Mouse (Mus musculus) bone marrow macrophage, adult 2 months (primary cell): ENCODE results near the gene Hip1r. TPM values are rescaled to one million over a fixed set of nuclear protein-coding genes. Genes with fewer than 3 reads are reported as not detected.

ENCODE experiments used
- H3K27ac ChIP-seq: 2 replicates; pipeline ENCODE4 v1.5.1; 2012; ENCODE audit warnings: low read depth, low read length; ENCODE audit not compliant: insufficient read depth
- H3K4me1 ChIP-seq: 2 replicates; pipeline ENCODE4 v1.6.1; 2012; ENCODE audit warnings: low read length; ENCODE audit not compliant: control insufficient read depth, insufficient read depth
- H3K4me3 ChIP-seq: 2 replicates; pipeline ENCODE4 v1.5.1; 2012; ENCODE audit warnings: mild to moderate bottlenecking, low read length, moderate library complexity; ENCODE audit not compliant: insufficient read depth
- CTCF ChIP-seq: IDR thresholded peaks from 2 replicates; pipeline ENCODE4 v1.5.1; 2012; ENCODE audit warnings: low read depth, mild to moderate bottlenecking, low read length, moderate library complexity
- POLR2A ChIP-seq: IDR thresholded peaks from 2 replicates; pipeline ENCODE4 v1.6.1; 2012; ENCODE audit warnings: mild to moderate bottlenecking, low read depth, low read length, borderline replicate concordance
- polyA plus RNA-seq: library from polyadenylated mRNA; stranded (reverse); fragments of >200 nt; gene quantifications from 2 replicates; pipeline ENCODE4 v1.2.4, GENCODE M21; 2012; ENCODE audit not compliant: missing spikeins, insufficient read depth, insufficient read length

Gene Hip1r
- polyA plus RNA-seq, 1 experiment, result 0.51 TPM

DNA sequence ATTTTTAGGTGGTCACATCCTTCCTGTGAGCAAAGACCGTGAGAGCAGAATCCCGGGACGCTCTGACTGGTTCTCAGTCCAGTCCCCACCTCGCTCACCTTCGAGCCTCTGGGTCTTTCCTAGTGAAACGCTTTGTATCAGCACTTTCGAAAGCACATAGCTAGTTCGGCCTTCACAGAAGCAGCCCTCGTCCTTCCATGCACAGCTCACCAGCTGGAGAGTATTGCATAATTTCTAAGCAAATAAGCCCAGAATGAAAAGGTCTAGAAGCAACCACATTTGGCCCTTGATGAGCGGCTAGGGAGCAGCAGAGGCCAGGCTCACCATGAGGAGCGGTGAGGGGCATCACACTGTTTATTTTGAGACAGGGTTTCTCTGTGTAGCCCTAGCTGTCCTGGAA, 47.7 kb downstream of the Hip1r start:
- Histone ChIP-seq H3K27ac (peak overlapping the region; percentile 64), H3K4me1 (peaks cover 87% of the 10 kb centered on the region), H3K4me3 (no peak overlapping the region)
- TF ChIP-seq CTCF (no peak), POLR2A (no peak)

- TF ChIP-seq CTCF, result no peak
- TF ChIP-seq POLR2A, result no peak
- H3K4me3 ChIP-seq, result no peak overlapping the region
- H3K27ac ChIP-seq, result peak overlapping the region; percentile 64
- peaks cover 87% of the 10 kb centered on the region for H3K4me1 ChIP-seq
Observed at GRCm38 (mm10) chr5:124021701-124022100, 48.3 kb downstream of the Hip1r start.

DNA sequence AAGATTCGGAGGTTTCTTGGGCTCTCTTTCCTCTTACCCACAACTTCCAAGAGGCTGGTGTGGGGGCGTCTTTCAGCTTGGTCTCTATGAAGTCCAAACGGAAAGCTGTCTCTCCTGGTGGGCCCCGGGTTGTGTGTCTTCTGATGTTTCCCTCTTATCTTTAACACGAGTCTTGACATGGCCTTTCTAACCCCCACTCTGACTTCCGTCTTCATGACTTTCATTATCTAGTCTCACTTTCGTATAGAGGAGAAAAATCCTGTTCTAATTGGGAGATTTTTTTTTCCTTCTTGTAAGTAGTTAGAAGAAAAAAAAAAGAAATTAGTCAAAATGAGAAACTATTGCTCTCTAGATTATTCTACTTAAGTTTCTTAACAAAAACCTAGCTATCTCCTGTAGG, 48.9 kb downstream of the Hip1r start:
- H3K27ac ChIP-seq, result peak overlapping the region; percentile 31
- H3K4me1 ChIP-seq, result peaks cover 87% of the 10 kb centered on the region
- TF ChIP-seq CTCF (no peak), POLR2A (no peak)
- no peak overlapping the region for H3K4me3 ChIP-seq

- H3K4me1 ChIP-seq, result peaks cover 78% of the 10 kb centered on the region
- H3K27ac ChIP-seq, result peak overlapping the region; percentile 82
- H3K4me3 ChIP-seq, result no peak overlapping the region
- TF ChIP-seq POLR2A, result no peak
- no peak for TF ChIP-seq CTCF
Observed at GRCm38 (mm10) chr5:124024677-124025076, 51.2 kb downstream of the Hip1r start.

GRCm38 (mm10) chr5:124025146-124025545, 51.7 kb downstream of the Hip1r start:
- peak overlapping the region; percentile 82 for H3K27ac ChIP-seq
- H3K4me1 ChIP-seq, result peaks cover 74% of the 10 kb centered on the region
- TF ChIP-seq POLR2A (no peak), CTCF (no peak)
- no peak overlapping the region for H3K4me3 ChIP-seq

- H3K27ac ChIP-seq, result peak overlapping the region; percentile 75
- TF ChIP-seq POLR2A (no peak), CTCF (no peak)
- peaks cover 75% of the 10 kb centered on the region for H3K4me1 ChIP-seq
- H3K4me3 ChIP-seq, result no peak overlapping the region
Observed at GRCm38 (mm10) chr5:124025587-124026441, 52.4 kb downstream of the Hip1r start.

GRCm38 (mm10) chr5:124026568-124026967, 53.1 kb downstream of the Hip1r start:
- Histone ChIP-seq H3K4me3 (no peak overlapping the region), H3K4me1 (peaks cover 68% of the 10 kb centered on the region), H3K27ac (no peak overlapping the region)
- no peak for TF ChIP-seq CTCF
- TF ChIP-seq POLR2A, result no peak; the same call in 1 of the 2 replicates

- no peak overlapping the region for H3K4me3 ChIP-seq
- TF ChIP-seq CTCF (no peak), POLR2A (no peak)
- H3K4me1 ChIP-seq, result peaks cover 57% of the 10 kb centered on the region
- H3K27ac ChIP-seq, result no peak overlapping the region
Observed at GRCm38 (mm10) chr5:124027702-124028470, 54.5 kb downstream of the Hip1r start.

DNA sequence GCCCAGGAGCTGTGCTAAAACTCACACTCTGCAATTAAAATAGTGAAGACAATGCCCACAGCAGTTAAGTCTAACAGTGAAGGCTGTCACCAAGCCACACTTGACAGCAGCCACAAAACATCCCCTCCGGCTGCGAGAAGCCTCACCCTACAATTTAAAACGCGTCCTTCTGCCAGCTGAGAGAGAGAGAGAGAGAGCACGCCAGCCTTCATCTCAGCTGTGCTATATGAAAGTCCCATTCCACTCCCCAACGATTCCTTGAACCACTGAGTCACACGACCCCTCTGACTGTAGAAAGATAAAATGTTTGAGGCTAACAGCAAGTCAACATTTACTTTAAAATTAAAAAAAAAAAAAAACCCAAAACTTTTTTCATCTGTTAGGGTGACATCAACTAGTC, 55.3 kb downstream of the Hip1r start:
- Histone ChIP-seq H3K4me1 (peaks cover 53% of the 10 kb centered on the region), H3K4me3 (no peak overlapping the region), H3K27ac (no peak overlapping the region)
- TF ChIP-seq CTCF, result no peak
- no peak for TF ChIP-seq POLR2A
